Mouse (Mus musculus) liver, embryonic 12.5 days (tissue): Measurements from ENCODE around the gene Lypd5. TPM values are rescaled to one million over a fixed set of nuclear protein-coding genes. Genes with fewer than 3 reads are reported as not detected.

Experiments
- ATAC-seq: fragments of 200-750 bp; cut with Nextera tagmentation; 2 replicates; pipeline ENCODE4 v1.8.0; 2017; ENCODE audit warnings: moderate number of reproducible peaks, mild to moderate bottlenecking, moderate library complexity
- H3K27ac ChIP-seq: fragments of 300-500 bp; sonication (generic); 2 replicates; pipeline ENCODE4 v1.5.1; 2016; ENCODE audit warnings: mild to moderate bottlenecking
- H3K27me3 ChIP-seq: fragments of 300-500 bp; sonication (generic); replicated peaks from 2 replicates; pipeline ENCODE4 v1.6.1; 2016; ENCODE audit warnings: mild to moderate bottlenecking, moderate library complexity
- H3K36me3 ChIP-seq: fragments of 300-500 bp; sonication (generic); 2 replicates; pipeline ENCODE4 v1.6.1; 2016; ENCODE audit warnings: mild to moderate bottlenecking, moderate library complexity
- H3K4me1 ChIP-seq: fragments of 300-500 bp; sonication (generic); 2 replicates; pipeline ENCODE4 v1.6.1; 2016
- H3K4me2 ChIP-seq: fragments of 300-500 bp; sonication (generic); 2 replicates; pipeline ENCODE4 v1.6.1; 2016; ENCODE audit warnings: mild to moderate bottlenecking, moderate library complexity
- H3K4me3 ChIP-seq: fragments of 300-500 bp; sonication (generic); 2 replicates; pipeline ENCODE4 v1.5.1; 2016; ENCODE audit warnings: mild to moderate bottlenecking, moderate library complexity
- H3K9ac ChIP-seq: fragments of 300-500 bp; sonication (generic); 2 replicates; pipeline ENCODE4 v1.6.1; 2016; ENCODE audit warnings: mild to moderate bottlenecking, moderate library complexity
- H3K9me3 ChIP-seq: fragments of 300-500 bp; sonication (generic); replicated peaks from 2 replicates; pipeline ENCODE4 v1.6.1; 2016; ENCODE audit warnings: mild to moderate bottlenecking, moderate library complexity
- WGBS: fragments of 180-500 bp; shearing (Covaris S2); methylation state at CpG from one replicate; pipeline ENCODE4 v1.1.7; 2016; ENCODE audit not compliant: insufficient replicate concordance; 5-methylcytosine and 5-hydroxymethylcytosine counted together
- polyA plus RNA-seq: library from polyadenylated mRNA; unstranded; fragments of >200 nt; fragmentation: Nextera tagmentation; extraction: Ambion mirVana; gene quantifications from 2 replicates; pipeline ENCODE4 v1.2.1, GENCODE M21; 2016

The Lypd5 gene
- polyA plus RNA-seq, 1 experiment from 2014 or later = not detected

DNA sequence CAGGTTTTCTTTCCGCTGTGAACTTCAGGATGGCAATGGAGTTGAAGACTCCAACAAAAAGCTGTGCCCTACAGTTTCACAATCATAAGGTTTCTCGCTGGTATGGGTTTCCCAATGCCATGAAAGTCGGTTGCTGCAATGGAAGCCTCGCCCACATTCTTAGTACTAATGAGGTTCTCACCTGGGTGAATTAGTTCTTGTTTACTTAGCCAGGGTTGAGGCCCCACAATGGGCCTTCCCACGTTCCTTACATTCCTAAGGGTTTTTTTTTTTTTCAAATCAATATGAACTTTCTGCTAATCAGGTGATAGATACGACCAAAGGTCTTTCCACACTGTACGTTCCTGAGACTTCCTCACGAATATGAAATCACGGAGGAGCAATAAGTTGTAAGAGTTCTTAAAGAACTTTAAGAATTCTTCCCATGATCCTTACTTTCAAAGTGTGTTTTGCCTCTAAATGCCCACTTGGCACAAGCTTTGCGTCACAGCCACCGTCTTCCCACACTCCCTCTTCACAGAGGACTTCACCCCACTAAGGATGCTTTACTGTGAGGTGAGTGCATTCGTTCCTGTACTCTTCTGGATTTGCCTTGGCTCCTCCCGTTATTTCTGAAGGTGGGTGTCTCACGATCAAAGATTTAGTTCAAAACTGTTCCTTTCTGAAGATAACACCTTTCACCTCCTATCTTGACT, 21.6 kb upstream of the Lypd5 start:
- WGBS = 66% methylated on average over 14 of the region's 14 CpGs
- Histone ChIP-seq H3K9ac (no peak overlapping the region), H3K27ac (no peak overlapping the region), H3K4me3 (no peak overlapping the region), H3K4me2 (no peak overlapping the region), H3K9me3 (peaks cover 8% of the 10 kb centered on the region; the same call in 1 of the 2 replicates), H3K27me3 (peaks cover 38% of the 10 kb centered on the region), H3K36me3 (no peaks in the 10 kb centered on the region), H3K4me1 (no peaks in the 10 kb centered on the region)
- no peak for ATAC-seq

GRCm38 (mm10) chr7:24333304-24333986, 15.6 kb upstream of the Lypd5 start, which contains the start of gene Tescl:
Gene Tescl (minus strand): TSS chr7:24333936.
- no peak for ATAC-seq
- no peak within 1 kb of the TSS for H3K4me3 ChIP-seq
- 20% methylated on average over 49 of the region's 49 CpGs for WGBS
- H3K27me3 ChIP-seq = peaks cover 45% of the 10 kb centered on the region
- H3K4me1 ChIP-seq = no peaks in the 10 kb centered on the region
- no peaks in the 10 kb centered on the region for H3K36me3 ChIP-seq
- peak within 1 kb of the TSS; percentile 30 for H3K4me2 ChIP-seq
- no peak within 1 kb of the TSS for H3K27ac ChIP-seq
- H3K9me3 ChIP-seq = 0 out of 2 replicates have a peak, but pooled peaks cover 3% of the 10 kb centered on the region
- H3K9ac ChIP-seq = no peak within 1 kb of the TSS

DNA sequence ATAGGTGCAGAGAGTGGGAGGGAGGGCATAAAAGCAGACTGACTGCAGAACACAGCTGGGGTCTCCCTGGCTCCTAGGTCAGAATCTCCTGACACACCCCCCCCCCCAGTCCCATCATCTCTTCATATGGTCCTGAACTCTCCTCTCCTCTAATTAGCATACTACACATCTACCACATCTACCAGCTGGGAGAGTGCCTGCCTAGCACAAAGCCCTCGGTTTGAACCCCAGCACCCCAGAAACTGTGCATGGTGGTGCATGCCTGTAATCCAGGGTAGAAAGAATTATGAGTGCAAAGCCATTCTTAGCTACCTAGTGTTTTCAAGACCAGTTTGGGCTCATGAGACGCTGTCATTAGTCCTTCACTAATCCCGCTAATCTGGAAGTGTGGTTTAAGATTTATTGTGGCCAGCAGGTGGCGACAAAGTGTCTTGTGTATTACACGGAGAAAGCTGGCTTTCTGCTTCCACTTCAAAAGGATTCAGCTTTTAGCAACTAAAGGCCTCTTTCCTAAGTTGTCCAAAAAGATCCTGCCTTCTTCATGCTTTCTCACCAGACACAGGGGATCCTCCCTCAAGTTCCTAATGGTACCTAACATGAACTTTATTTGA, 13.2 kb upstream of the Lypd5 start:
- 5% methylated on average over 5 of the region's 5 CpGs for WGBS
- Histone ChIP-seq H3K4me2 (no peak overlapping the region), H3K27ac (no peak overlapping the region), H3K4me3 (no peak overlapping the region), H3K9ac (no peak overlapping the region), H3K27me3 (peaks cover 45% of the 10 kb centered on the region), H3K4me1 (no peaks in the 10 kb centered on the region), H3K36me3 (no peaks in the 10 kb centered on the region), H3K9me3 (0 out of 2 replicates have a peak, but pooled peaks cover 4% of the 10 kb centered on the region)
- no peak for ATAC-seq

DNA sequence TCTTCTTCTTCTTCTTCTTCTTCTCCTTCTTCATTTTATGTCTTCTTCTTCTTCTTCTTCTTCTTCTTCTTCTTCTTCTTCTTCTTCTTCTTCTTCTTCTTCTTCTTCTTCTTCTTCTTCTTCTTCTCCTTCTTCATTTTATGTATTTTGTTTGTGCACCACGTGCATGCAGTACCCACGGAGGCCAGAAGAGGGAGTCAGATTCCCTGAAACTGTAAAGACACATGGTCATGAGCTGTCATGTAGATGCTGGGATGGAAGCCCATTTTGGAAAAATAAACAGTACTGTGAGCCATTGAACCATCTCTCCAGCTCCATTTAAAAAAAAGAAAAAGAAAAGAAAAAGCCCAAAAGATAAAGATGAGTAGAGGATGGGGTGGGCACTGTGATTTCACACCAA, 10.8 kb upstream of the Lypd5 start:
- Histone ChIP-seq H3K9ac (no peak overlapping the region), H3K4me1 (no peaks in the 10 kb centered on the region), H3K4me2 (no peak overlapping the region), H3K4me3 (no peak overlapping the region), H3K27me3 (peaks cover 27% of the 10 kb centered on the region), H3K36me3 (no peaks in the 10 kb centered on the region), H3K9me3 (0 out of 2 replicates have a peak, but pooled peaks cover 4% of the 10 kb centered on the region), H3K27ac (no peak overlapping the region)
- WGBS = 24% methylated on average over 2 of the region's 2 CpGs
- no peak for ATAC-seq

- 66% methylated on average over 7 of the region's 7 CpGs for WGBS
- Histone ChIP-seq H3K27ac (no peak overlapping the region), H3K9me3 (no peaks in the 10 kb centered on the region), H3K4me2 (no peak overlapping the region), H3K4me3 (no peak overlapping the region), H3K4me1 (no peaks in the 10 kb centered on the region), H3K36me3 (no peaks in the 10 kb centered on the region), H3K9ac (no peak overlapping the region), H3K27me3 (no peaks in the 10 kb centered on the region)
- no peak for ATAC-seq
These were observed 5.2 kb upstream of the Lypd5 start for GRCm38 (mm10) chr7:24343701-24344272.

GRCm38 (mm10) chr7:24346444-24346843, 2.6 kb upstream of the Lypd5 start:
- Histone ChIP-seq H3K4me2 (no peak overlapping the region), H3K4me3 (no peak overlapping the region), H3K4me1 (no peaks in the 10 kb centered on the region), H3K27me3 (peaks cover 11% of the 10 kb centered on the region), H3K27ac (no peak overlapping the region), H3K36me3 (no peaks in the 10 kb centered on the region), H3K9me3 (no peaks in the 10 kb centered on the region), H3K9ac (no peak overlapping the region)
- 51% methylated on average over 5 of the region's 5 CpGs for WGBS
- ATAC-seq = no peak

GRCm38 (mm10) chr7:24355646-24356045, 6.7 kb downstream of the Lypd5 start:
- peaks cover 3% of the 10 kb centered on the region; the same call in 1 of the 2 replicates for H3K9me3 ChIP-seq
- peaks cover 39% of the 10 kb centered on the region for H3K27me3 ChIP-seq
- no peak overlapping the region for H3K27ac ChIP-seq
- H3K4me2 ChIP-seq = no peak overlapping the region
- 59% methylated on average over 6 of the region's 6 CpGs for WGBS
- H3K4me3 ChIP-seq = no peak overlapping the region
- no peaks in the 10 kb centered on the region for H3K4me1 ChIP-seq
- no peaks in the 10 kb centered on the region for H3K36me3 ChIP-seq
- H3K9ac ChIP-seq = no peak overlapping the region
- no peak for ATAC-seq

GRCm38 (mm10) chr7:24356081-24356480, 7.1 kb downstream of the Lypd5 start:
- no peak for ATAC-seq
- WGBS = 66% methylated on average over 10 of the region's 10 CpGs
- peaks cover 36% of the 10 kb centered on the region for H3K27me3 ChIP-seq

GRCm38 (mm10) chr7:24357899-24358298, 8.9 kb downstream of the Lypd5 start:
- peaks cover 3% of the 10 kb centered on the region; the same call in 1 of the 2 replicates for H3K9me3 ChIP-seq

More at GRCm38 (mm10) chr7:24356081-24356480, 7.1 kb downstream of the Lypd5 start:
- Histone ChIP-seq H3K36me3 (no peaks in the 10 kb centered on the region), H3K4me1 (no peaks in the 10 kb centered on the region), H3K4me2 (no peak overlapping the region), H3K9me3 (peaks cover 3% of the 10 kb centered on the region; the same call in 1 of the 2 replicates), H3K27ac (no peak overlapping the region), H3K4me3 (no peak overlapping the region), H3K9ac (no peak overlapping the region)

GRCm38 (mm10) chr7:24359269-24359668, 10.3 kb downstream of the Lypd5 start:
- peaks cover 31% of the 10 kb centered on the region for H3K27me3 ChIP-seq
- ATAC-seq = no peak

More at GRCm38 (mm10) chr7:24357899-24358298, 8.9 kb downstream of the Lypd5 start:
- Histone ChIP-seq H3K4me1 (peaks cover 3% of the 10 kb centered on the region; the same call in 1 of the 2 replicates), H3K4me2 (no peak overlapping the region), H3K36me3 (no peaks in the 10 kb centered on the region), H3K27me3 (peaks cover 28% of the 10 kb centered on the region), H3K27ac (no peak overlapping the region), H3K4me3 (no peak overlapping the region), H3K9ac (no peak overlapping the region)
- 44% methylated on average over 4 of the region's 4 CpGs for WGBS
- no peak for ATAC-seq

GRCm38 (mm10) chr7:24361001-24361400, 12.0 kb downstream of the Lypd5 start:
- 49% methylated on average over 4 of the region's 4 CpGs for WGBS

More at GRCm38 (mm10) chr7:24359269-24359668, 10.3 kb downstream of the Lypd5 start:
- H3K9ac ChIP-seq = no peak overlapping the region
- no peak overlapping the region for H3K4me2 ChIP-seq
- H3K9me3 ChIP-seq = peaks cover 3% of the 10 kb centered on the region; the same call in 1 of the 2 replicates
- 17% methylated on average over 9 of the region's 9 CpGs for WGBS
- no peaks in the 10 kb centered on the region for H3K36me3 ChIP-seq
- H3K27ac ChIP-seq = no peak overlapping the region
- peaks cover 17% of the 10 kb centered on the region for H3K4me1 ChIP-seq
- H3K4me3 ChIP-seq = no peak overlapping the region

More at GRCm38 (mm10) chr7:24361001-24361400, 12.0 kb downstream of the Lypd5 start:
- peaks cover 21% of the 10 kb centered on the region for H3K27me3 ChIP-seq
- no peak overlapping the region for H3K4me3 ChIP-seq
- peaks cover 3% of the 10 kb centered on the region; the same call in 1 of the 2 replicates for H3K9me3 ChIP-seq
- H3K4me2 ChIP-seq = no peak overlapping the region
- H3K9ac ChIP-seq = no peak overlapping the region
- no peaks in the 10 kb centered on the region for H3K36me3 ChIP-seq
- peaks cover 33% of the 10 kb centered on the region for H3K4me1 ChIP-seq
- H3K27ac ChIP-seq = no peak overlapping the region
- ATAC-seq = no peak
